Mouse (Mus musculus) myocyte (in vitro differentiated cells): ENCODE results near the gene Irf2.

Experiments
- E2F4 ChIP-seq: IDR thresholded peaks from one replicate; pipeline ENCODE4 v1.6.1; 2011; ENCODE audit warnings: mild to moderate bottlenecking, control low read depth, moderate library complexity; ENCODE audit not compliant: insufficient read depth
- MAX ChIP-seq: IDR thresholded peaks from one replicate; pipeline ENCODE4 v1.6.1; 2011; ENCODE audit warnings: low read depth, mild to moderate bottlenecking, control low read depth
- MYOD1 ChIP-seq, 3 experiments: IDR thresholded peaks; one replicate each; pipeline ENCODE4 v1.6.1; 2011; ENCODE audit warnings: control low read depth in 2 of 3, low read depth in 2 of 3, mild to moderate bottlenecking in 2 of 3, moderate library complexity in 1 of 3; ENCODE audit not compliant: insufficient read length in 2 of 3, control insufficient read depth in 1 of 3
- POLR2A ChIP-seq: IDR thresholded peaks from one replicate; pipeline ENCODE4 v1.6.1; 2011; ENCODE audit warnings: low read depth, mild to moderate bottlenecking, control low read depth, moderate library complexity; ENCODE audit not compliant: insufficient read length
- POLR2AphosphoS2 ChIP-seq: IDR thresholded peaks from one replicate; pipeline ENCODE4 v1.6.1; 2011; ENCODE audit warnings: low read depth, control low read depth; ENCODE audit not compliant: insufficient read length

- TF ChIP-seq POLR2AphosphoS2 (no peak), POLR2A (no peak), MAX (no peak), E2F4 (no peak), MYOD1 (IDR thresholded peaks at IDR 0.05; ENCODE audit: control insufficient read depth in 1 of 3, insufficient read length in 2 of 3, low read depth in 2 of 3) (no peak)
Measured at GRCm38 (mm10) chr8:46759562-46759961, 20.0 kb downstream of the Irf2 start.
